Mouse (Mus musculus): ENCODE results near the gene Oas3. TPM values are rescaled to one million over a fixed set of nuclear protein-coding genes. Genes with fewer than 3 reads are reported as not detected.

Gene Oas3
- 2.6 to 3.2 TPM (median 2.9 TPM) in 4 replicates for total RNA-seq (2023)

GRCm38 (mm10) chr5:120777478-120777877 is at the start of gene Oas3:
TSS of gene Oas3 (minus strand) at chr5:120777661.

DNA sequence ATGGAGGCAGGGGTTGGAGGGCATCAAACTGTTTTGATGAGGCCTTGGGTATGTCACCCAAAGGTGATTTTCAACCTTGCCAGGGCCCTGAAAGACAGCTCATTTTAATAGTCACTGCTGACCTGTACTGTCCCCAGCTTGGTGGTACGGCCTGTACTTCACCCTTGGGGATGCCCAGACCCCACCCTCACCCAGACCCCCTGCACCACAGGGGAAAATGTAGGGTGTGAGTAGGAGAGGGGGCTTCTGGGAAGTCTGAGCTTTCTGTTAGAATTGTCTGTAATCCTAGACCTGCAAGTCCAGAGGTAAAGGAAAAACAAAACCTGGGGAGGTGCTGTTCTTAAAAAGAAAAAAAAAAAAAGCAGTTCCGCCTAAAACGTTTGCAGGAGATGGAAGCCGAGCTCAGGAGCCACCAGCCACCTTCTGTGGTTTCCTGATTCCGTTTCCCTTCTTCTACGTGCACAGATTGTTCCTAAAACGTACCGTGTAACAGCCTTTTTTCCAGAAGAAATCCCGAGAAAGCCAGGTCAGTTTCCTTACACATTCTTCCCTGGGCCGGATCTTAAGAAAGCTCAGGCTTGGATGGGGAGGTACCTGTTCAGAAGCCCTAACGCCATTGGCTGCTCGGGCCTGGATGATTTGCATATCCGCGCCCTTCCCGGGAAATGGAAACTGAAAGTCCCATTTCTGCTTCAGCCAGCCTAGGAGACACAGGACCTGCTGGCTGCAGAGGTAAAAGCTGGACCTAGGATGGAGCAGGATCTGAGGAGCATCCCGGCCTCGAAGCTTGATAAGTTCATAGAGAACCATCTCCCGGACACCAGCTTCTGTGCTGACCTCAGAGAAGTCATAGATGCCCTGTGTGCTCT is 34.7 kb upstream of the Oas3 start, which contains the start of gene Oas1c:
Gene Oas1c (minus strand): TSS at position 564 of the 869 bp plus-strand sequence.

DNA sequence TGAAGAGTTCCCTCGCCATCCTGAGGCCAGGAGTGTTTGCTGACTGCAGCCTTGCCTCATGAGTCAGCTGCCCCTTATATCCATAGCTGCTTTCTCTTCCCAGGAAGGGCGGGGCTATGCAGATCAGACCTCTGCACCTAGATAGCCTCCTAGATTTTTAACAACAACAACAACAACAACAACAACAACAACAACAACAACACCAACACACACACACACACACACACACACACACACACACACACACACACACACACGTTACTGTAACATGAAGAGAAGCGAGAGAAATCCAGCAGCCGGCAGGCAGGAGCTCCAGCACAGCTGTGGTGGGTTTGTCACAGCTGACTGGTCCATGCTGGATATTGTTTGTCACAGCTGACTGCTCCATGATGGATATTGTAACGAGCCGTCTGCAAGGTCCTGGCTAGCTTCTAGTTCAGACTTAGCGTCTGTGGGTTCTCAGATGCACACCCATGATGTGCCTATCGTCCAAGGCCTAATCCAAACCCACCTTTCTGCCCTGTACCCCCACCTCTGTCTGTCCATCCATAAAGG is 18.1 kb upstream of the Oas3 start, which contains the start of gene Oas1e:
Gene Oas1e (minus strand): TSS at position 51 of the 555 bp plus-strand sequence.

GRCm38 (mm10) chr5:120749688-120750087 is 27.8 kb downstream of the Oas3 start, which contains the start of gene Oas2:
TSS of gene Oas2 (minus strand) at chr5:120749853.

DNA sequence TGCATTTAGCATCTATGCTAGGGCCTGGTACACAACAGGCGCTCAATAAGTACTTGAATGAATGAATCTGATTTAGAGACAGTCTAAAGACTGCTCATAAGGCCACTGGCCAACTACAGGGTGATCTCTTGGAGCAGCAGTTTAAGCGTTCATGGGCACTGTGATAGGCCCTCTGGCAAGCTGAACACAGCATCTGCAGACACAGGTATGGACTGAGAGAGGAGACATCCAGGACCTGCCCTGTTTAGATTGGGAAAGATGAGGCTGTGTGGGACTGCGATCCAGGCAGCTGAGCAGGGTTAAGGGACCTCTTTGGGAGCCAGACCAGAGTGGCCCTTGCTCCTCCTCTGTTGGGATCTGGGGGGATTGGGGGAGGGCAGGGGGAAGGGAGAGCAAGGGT is 65.6 kb downstream of the Oas3 start, which contains the start of gene Dtx1:
Gene Dtx1 (minus strand): TSS at position 101 of the 400 bp plus-strand sequence.

Other genes starting within 250 kb of the Oas3 start
- 40.1 to 50.7 TPM (median 44.5 TPM) in 4 replicates for gene Tpcn1, start 189.0 kb downstream of the Oas3 start, total RNA-seq (2023)
- gene Iqcd, start 188.6 kb downstream of the Oas3 start, total RNA-seq (2023): not detected in 4 replicates
- 4.4 to 7.2 TPM (median 5.3 TPM) in 4 replicates for gene Rita1, start 165.1 kb downstream of the Oas3 start, total RNA-seq (2023)
- 159 to 178 TPM (median 172 TPM) in 4 replicates for gene Ddx54, start 164.9 kb downstream of the Oas3 start, total RNA-seq (2023)
- not detected in 4 replicates for gene Cfap73, start 143.4 kb downstream of the Oas3 start, total RNA-seq (2023)
- gene Rasal1, start 128.8 kb downstream of the Oas3 start, total RNA-seq (2023): 48.7 to 62.6 TPM (median 52.0 TPM) in 4 replicates
- gene Dtx1, start 65.7 kb downstream of the Oas3 start, total RNA-seq (2023): 228 to 277 TPM (median 246 TPM) in 4 replicates
- gene Oas2, start 27.8 kb downstream of the Oas3 start, total RNA-seq (2023): 4.9 to 6.1 TPM (median 5.6 TPM) in 4 replicates
- gene Oas1e, start 17.9 kb upstream of the Oas3 start, total RNA-seq (2023): 0.41 to 1.0 TPM (median 0.57 TPM) in 3 of 4 replicates, not detected in the other
- 10.9 to 17.7 TPM (median 13.6 TPM) in 4 replicates for gene Oas1c, start 34.9 kb upstream of the Oas3 start, total RNA-seq (2023)
- not detected in 4 replicates for gene Oas1f, start 69.7 kb upstream of the Oas3 start, total RNA-seq (2023)
- not detected in 4 replicates for gene Oas1h, start 83.8 kb upstream of the Oas3 start, total RNA-seq (2023)
- gene Oas1g, start 110.0 kb upstream of the Oas3 start, total RNA-seq (2023): 0.35 to 0.75 TPM (median 0.43 TPM) in 3 of 4 replicates, not detected in the other
- 1.6 to 2.9 TPM (median 2.5 TPM) in 4 replicates for gene Oas1a, start 129.9 kb upstream of the Oas3 start, total RNA-seq (2023)
- not detected in 4 replicates for gene Oas1d, start 136.9 kb upstream of the Oas3 start, total RNA-seq (2023)
- not detected in 4 replicates for gene Rph3a, start 232.4 kb upstream of the Oas3 start, total RNA-seq (2023)

Data from B cell, adult 62 days (primary cell).